Mouse (Mus musculus): ENCODE measurements around the gene Gnpat. TPM values are rescaled to one million over a fixed set of nuclear protein-coding genes. Genes with fewer than 3 reads are reported as not detected.
"Not testable (repeated sequence)": the region's sequence is repeated elsewhere in the genome, so short reads cannot be mapped to it uniquely, and the experiment has no call there.

Gnpat gene
- polyA plus RNA-seq, 1 experiment from 2014 or later = 90.8 TPM

DNA sequence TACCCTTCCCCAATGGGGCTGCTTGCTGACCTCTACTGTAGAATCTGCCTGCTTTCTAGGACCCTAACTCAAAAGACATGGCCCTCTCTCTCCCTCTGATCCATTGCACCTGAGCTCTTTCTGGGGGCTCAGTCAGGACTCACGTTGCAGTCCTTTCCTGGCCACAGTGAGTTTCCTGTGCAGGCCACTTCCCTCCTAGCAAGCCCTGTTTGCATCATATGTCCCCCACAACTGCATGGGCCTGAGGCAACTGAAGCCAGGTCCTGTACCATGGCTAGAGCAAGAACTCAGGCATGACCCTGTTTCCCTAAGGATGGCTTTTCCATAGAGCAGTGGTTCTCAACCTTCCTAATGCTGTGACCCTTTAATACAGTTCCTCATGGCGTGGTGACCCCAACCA, 24.9 kb upstream of the Gnpat start:
- no peaks in the 10 kb centered on the region for H3K27me3 ChIP-seq (ENCODE audit: control insufficient read depth, insufficient read depth, low read length)
- H3K4me1 ChIP-seq (ENCODE audit: control insufficient read depth, insufficient read depth, low read length) = no peaks in the 10 kb centered on the region
- peaks cover 41% of the 10 kb centered on the region for H3K36me3 ChIP-seq (ENCODE audit: control insufficient read depth, insufficient read depth, low read length)
- H3K9me3 ChIP-seq (ENCODE audit: control insufficient read depth, low read length) = no peaks in the 10 kb centered on the region
- no peak overlapping the region for H3K27ac ChIP-seq (replicated peaks; ENCODE audit: low read depth, low read length)
- DNase-seq (no peak), ATAC-seq (ENCODE audit: low FRiP score, low TSS enrichment) (no peak)
- 90% methylated on average over 2 of the region's 2 CpGs for WGBS
- no peak overlapping the region for H3K9ac ChIP-seq (replicated peaks; ENCODE audit: low read length)
- H3K4me2 ChIP-seq (ENCODE audit: low read length) = no peak overlapping the region
- no peak overlapping the region for H3K4me3 ChIP-seq (replicated peaks; ENCODE audit: low read depth, low read length)

DNA sequence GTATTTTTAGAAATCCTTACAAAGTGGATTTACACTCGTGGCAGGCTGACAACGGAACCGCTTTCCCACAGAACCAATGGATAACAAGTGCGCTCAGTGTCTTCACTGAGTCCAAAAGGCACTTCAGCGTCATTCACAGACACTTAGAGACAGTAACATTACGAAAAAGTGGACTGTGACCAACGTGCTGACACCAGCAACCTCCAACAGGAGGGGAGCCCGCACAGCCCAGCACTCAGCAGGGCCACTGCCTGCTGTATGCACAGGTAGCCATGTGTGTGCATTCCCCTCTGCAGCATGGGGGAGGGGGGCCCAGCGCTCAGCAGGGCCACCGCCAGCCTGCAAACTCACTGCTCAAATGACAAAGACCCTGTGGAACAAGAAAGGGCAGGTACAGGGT, 23.5 kb upstream of the Gnpat start:
- no peak overlapping the region for H3K27ac ChIP-seq (replicated peaks; ENCODE audit: low read depth, low read length)
- DNase-seq = no peak
- H3K36me3 ChIP-seq (ENCODE audit: control insufficient read depth, insufficient read depth, low read length) = peaks cover 45% of the 10 kb centered on the region
- H3K9ac ChIP-seq (replicated peaks; ENCODE audit: low read length) = no peak overlapping the region
- no peak overlapping the region for H3K4me2 ChIP-seq (ENCODE audit: low read length)
- no peak overlapping the region for H3K4me3 ChIP-seq (replicated peaks; ENCODE audit: low read depth, low read length)
- H3K9me3 ChIP-seq (ENCODE audit: control insufficient read depth, low read length) = no peaks in the 10 kb centered on the region
- no peaks in the 10 kb centered on the region for H3K4me1 ChIP-seq (ENCODE audit: control insufficient read depth, insufficient read depth, low read length)
- no peaks in the 10 kb centered on the region for H3K27me3 ChIP-seq (ENCODE audit: control insufficient read depth, insufficient read depth, low read length)
- ATAC-seq (ENCODE audit: low FRiP score, low TSS enrichment) = no peak
- WGBS = 94% methylated on average over 10 of the region's 10 CpGs

DNA sequence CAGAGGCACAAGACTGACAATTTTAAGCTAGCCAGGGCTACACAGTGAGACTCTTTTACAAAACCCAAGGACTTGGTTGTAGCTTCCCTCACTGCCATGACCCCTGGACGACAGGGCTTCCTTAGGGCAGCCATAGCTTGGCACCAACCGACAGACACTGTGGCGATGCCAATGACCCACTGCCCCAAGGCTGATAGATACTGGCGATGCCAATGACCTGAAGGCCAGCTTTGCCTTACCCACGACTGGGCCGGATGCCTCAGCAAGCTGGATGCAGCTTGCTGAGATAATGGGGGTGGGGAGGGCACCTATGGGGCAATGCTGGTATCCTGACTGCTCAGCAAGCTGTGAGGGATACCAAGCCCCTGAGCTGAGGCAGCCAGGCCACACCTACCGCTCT, 21.9 kb upstream of the Gnpat start:
- no peaks in the 10 kb centered on the region for H3K4me1 ChIP-seq (ENCODE audit: control insufficient read depth, insufficient read depth, low read length)
- no peak overlapping the region for H3K27ac ChIP-seq (replicated peaks; ENCODE audit: low read depth, low read length)
- H3K36me3 ChIP-seq (ENCODE audit: control insufficient read depth, insufficient read depth, low read length) = peaks cover 45% of the 10 kb centered on the region
- H3K27me3 ChIP-seq (ENCODE audit: control insufficient read depth, insufficient read depth, low read length) = no peaks in the 10 kb centered on the region
- no peak overlapping the region for H3K9ac ChIP-seq (replicated peaks; ENCODE audit: low read length)
- H3K4me2 ChIP-seq (ENCODE audit: low read length) = no peak overlapping the region
- H3K4me3 ChIP-seq (replicated peaks; ENCODE audit: low read depth, low read length) = no peak overlapping the region
- no peaks in the 10 kb centered on the region for H3K9me3 ChIP-seq (ENCODE audit: control insufficient read depth, low read length)
- DNase-seq (no peak), ATAC-seq (ENCODE audit: low FRiP score, low TSS enrichment) (no peak)
- 96% methylated on average over 7 of the region's 7 CpGs for WGBS

DNA sequence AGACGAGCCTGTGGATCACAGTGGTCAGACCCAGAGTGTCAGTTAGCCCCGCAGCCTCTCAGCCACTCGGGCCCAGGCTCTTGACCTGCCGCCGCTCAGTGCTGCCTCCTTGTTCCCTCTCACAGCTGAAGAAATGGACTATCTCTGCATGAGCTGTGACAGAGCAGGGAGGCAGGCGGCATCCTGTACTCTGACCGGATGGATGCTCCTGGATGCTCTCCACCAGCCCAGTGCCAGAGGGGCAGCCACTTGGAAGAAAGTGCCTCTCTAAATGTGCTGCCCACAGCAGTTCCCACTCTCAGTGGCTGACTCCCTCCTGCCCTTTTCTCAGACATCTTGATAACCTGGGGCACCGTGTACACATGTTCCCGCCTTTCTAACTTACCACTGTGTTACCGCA, 21.1 kb upstream of the Gnpat start:
- Histone ChIP-seq H3K4me2 (ENCODE audit: low read length) (no peak overlapping the region), H3K9me3 (ENCODE audit: control insufficient read depth, low read length) (no peaks in the 10 kb centered on the region), H3K4me1 (ENCODE audit: control insufficient read depth, insufficient read depth, low read length) (no peaks in the 10 kb centered on the region), H3K27ac (replicated peaks; ENCODE audit: low read depth, low read length) (no peak overlapping the region), H3K27me3 (ENCODE audit: control insufficient read depth, insufficient read depth, low read length) (no peaks in the 10 kb centered on the region), H3K36me3 (ENCODE audit: control insufficient read depth, insufficient read depth, low read length) (peaks cover 45% of the 10 kb centered on the region), H3K4me3 (replicated peaks; ENCODE audit: low read depth, low read length) (no peak overlapping the region), H3K9ac (replicated peaks; ENCODE audit: low read length) (no peak overlapping the region)
- 92% methylated on average over 10 of the region's 10 CpGs for WGBS
- DNase-seq (no peak), ATAC-seq (ENCODE audit: low FRiP score, low TSS enrichment) (no peak)

DNA sequence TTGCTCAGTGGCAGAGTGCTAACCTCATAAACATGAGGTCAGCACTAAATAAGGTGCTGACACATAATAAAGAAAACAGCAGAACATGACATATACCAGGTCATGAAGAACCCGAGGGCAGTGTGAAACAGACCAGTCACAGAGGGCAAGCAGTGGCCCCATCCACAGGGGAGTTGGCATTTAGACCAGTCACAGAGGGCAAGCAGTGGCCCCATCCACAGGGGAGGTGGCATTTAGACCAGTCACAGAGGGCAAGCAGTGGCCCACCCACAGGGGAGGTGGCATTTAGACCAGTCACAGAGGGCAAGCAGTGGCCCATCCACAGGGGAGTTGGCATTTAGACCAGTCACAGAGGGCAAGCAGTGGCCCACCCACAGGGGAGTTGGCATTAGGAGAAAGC, 19.9 kb upstream of the Gnpat start:
- not testable (repeated sequence) for H3K4me1 ChIP-seq (ENCODE audit: control insufficient read depth, insufficient read depth, low read length); H3K27ac ChIP-seq (replicated peaks; ENCODE audit: low read depth, low read length); H3K27me3 ChIP-seq (ENCODE audit: control insufficient read depth, insufficient read depth, low read length); H3K4me2 ChIP-seq (ENCODE audit: low read length); H3K9me3 ChIP-seq (ENCODE audit: control insufficient read depth, low read length); H3K9ac ChIP-seq (replicated peaks; ENCODE audit: low read length); DNase-seq; ATAC-seq (ENCODE audit: low FRiP score, low TSS enrichment); H3K4me3 ChIP-seq (replicated peaks; ENCODE audit: low read depth, low read length)
- 95% methylated on average over 1 of the region's 1 CpGs for WGBS
- peaks cover 43% of the 10 kb centered on the region for H3K36me3 ChIP-seq (ENCODE audit: control insufficient read depth, insufficient read depth, low read length)

GRCm38 (mm10) chr8:124845131-124845530, 17.7 kb upstream of the Gnpat start:
- Histone ChIP-seq H3K4me1 (ENCODE audit: control insufficient read depth, insufficient read depth, low read length) (no peaks in the 10 kb centered on the region), H3K36me3 (ENCODE audit: control insufficient read depth, insufficient read depth, low read length) (peaks cover 22% of the 10 kb centered on the region), H3K27me3 (ENCODE audit: control insufficient read depth, insufficient read depth, low read length) (no peaks in the 10 kb centered on the region), H3K27ac (replicated peaks; ENCODE audit: low read depth, low read length) (no peak overlapping the region), H3K4me3 (replicated peaks; ENCODE audit: low read depth, low read length) (no peak overlapping the region), H3K9ac (replicated peaks; ENCODE audit: low read length) (no peak overlapping the region), H3K4me2 (ENCODE audit: low read length) (no peak overlapping the region), H3K9me3 (ENCODE audit: control insufficient read depth, low read length) (no peaks in the 10 kb centered on the region)
- ATAC-seq (ENCODE audit: low FRiP score, low TSS enrichment) (no peak), DNase-seq (no peak)
- 83% methylated on average over 3 of the region's 3 CpGs for WGBS

GRCm38 (mm10) chr8:124845573-124845972, 17.3 kb upstream of the Gnpat start:
- Histone ChIP-seq H3K4me2 (ENCODE audit: low read length) (no peak overlapping the region), H3K36me3 (ENCODE audit: control insufficient read depth, insufficient read depth, low read length) (peaks cover 17% of the 10 kb centered on the region), H3K4me1 (ENCODE audit: control insufficient read depth, insufficient read depth, low read length) (no peaks in the 10 kb centered on the region), H3K9me3 (ENCODE audit: control insufficient read depth, low read length) (no peaks in the 10 kb centered on the region), H3K9ac (replicated peaks; ENCODE audit: low read length) (no peak overlapping the region), H3K27ac (replicated peaks; ENCODE audit: low read depth, low read length) (no peak overlapping the region), H3K27me3 (ENCODE audit: control insufficient read depth, insufficient read depth, low read length) (no peaks in the 10 kb centered on the region), H3K4me3 (replicated peaks; ENCODE audit: low read depth, low read length) (no peak overlapping the region)
- DNase-seq (no peak), ATAC-seq (ENCODE audit: low FRiP score, low TSS enrichment) (no peak)
- WGBS = 92% methylated on average over 5 of the region's 5 CpGs

DNA sequence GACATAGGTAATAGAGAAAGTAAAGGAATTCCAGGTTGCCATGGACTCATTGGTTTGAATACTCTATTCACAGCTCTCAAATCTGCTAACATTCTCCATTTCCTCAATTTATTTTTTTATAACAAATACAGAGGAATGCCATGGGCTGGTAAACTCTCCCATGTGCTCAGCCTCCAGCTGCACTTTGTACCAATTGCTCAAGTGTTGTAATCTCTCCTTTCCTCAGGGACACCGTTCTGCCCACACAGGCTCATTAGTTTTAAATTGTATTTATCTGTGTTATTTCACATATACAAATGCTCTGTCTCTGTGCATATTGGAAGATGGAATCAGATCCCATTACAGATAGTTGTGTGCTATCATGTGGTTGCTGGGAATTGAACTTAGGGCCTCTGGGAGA, 9.3 kb upstream of the Gnpat start:
- ATAC-seq (ENCODE audit: low FRiP score, low TSS enrichment) = no peak
- H3K36me3 ChIP-seq (ENCODE audit: control insufficient read depth, insufficient read depth, low read length) = peaks cover 25% of the 10 kb centered on the region

DNA sequence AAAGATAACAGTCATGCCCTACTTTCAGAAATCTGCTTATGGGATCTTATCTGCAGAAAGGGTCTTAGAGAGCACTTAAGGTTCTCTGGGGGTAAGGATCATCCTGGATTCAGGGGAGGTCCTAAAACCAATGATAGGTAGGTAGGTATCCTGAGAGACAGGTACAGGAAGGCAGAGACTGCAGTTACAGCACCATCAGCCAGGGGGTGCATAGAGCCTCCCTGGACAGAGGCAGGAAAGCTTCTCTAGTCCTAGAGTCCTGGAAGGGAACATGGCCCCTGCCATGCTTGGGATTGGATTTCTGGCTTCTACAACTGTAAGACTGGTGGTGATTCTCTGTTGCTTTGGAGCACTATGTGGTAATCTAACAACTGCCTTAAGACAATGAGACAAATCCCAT, 3.4 kb upstream of the Gnpat start:
- DNase-seq (no peak), ATAC-seq (ENCODE audit: low FRiP score, low TSS enrichment) (no peak)
- Histone ChIP-seq H3K9ac (replicated peaks; ENCODE audit: low read length) (no peak overlapping the region), H3K27ac (replicated peaks; ENCODE audit: low read depth, low read length) (no peak overlapping the region), H3K9me3 (ENCODE audit: control insufficient read depth, low read length) (no peaks in the 10 kb centered on the region), H3K27me3 (ENCODE audit: control insufficient read depth, insufficient read depth, low read length) (no peaks in the 10 kb centered on the region), H3K36me3 (ENCODE audit: control insufficient read depth, insufficient read depth, low read length) (peaks cover 38% of the 10 kb centered on the region), H3K4me2 (ENCODE audit: low read length) (no peak overlapping the region), H3K4me3 (replicated peaks; ENCODE audit: low read depth, low read length) (no peak overlapping the region), H3K4me1 (ENCODE audit: control insufficient read depth, insufficient read depth, low read length) (peaks cover 8% of the 10 kb centered on the region)

More for the DNA sequence above, 9.3 kb upstream of the Gnpat start:
- no peaks in the 10 kb centered on the region for H3K27me3 ChIP-seq (ENCODE audit: control insufficient read depth, insufficient read depth, low read length)
- H3K4me2 ChIP-seq (ENCODE audit: low read length) = no peak overlapping the region
- H3K27ac ChIP-seq (replicated peaks; ENCODE audit: low read depth, low read length) = no peak overlapping the region
- no peak overlapping the region for H3K4me3 ChIP-seq (replicated peaks; ENCODE audit: low read depth, low read length)
- DNase-seq = no peak
- 98% methylated on average over 1 of the region's 1 CpGs for WGBS
- H3K4me1 ChIP-seq (ENCODE audit: control insufficient read depth, insufficient read depth, low read length) = no peaks in the 10 kb centered on the region
- H3K9ac ChIP-seq (replicated peaks; ENCODE audit: low read length) = no peak overlapping the region
- H3K9me3 ChIP-seq (ENCODE audit: control insufficient read depth, low read length) = peaks cover 5% of the 10 kb centered on the region; the same call in 1 of the 2 replicates

Measured in midbrain, embryonic 14.5 days (tissue).